Mouse (Mus musculus) midbrain, embryonic 15.5 days (tissue): Measurements from ENCODE around the gene Prkce. TPM values are rescaled to one million over a fixed set of nuclear protein-coding genes. Genes with fewer than 3 reads are reported as not detected.
A peak's percentile ranks its signal among the peaks of the same experiment; 100 is the strongest.

ENCODE experiments used
- ATAC-seq: fragments of 200-750 bp; cut with Nextera tagmentation; replicated peaks from 2 replicates; pipeline ENCODE4 v1.8.0; 2017; ENCODE audit warnings: moderate TSS enrichment
- H3K27ac ChIP-seq: fragments of 300-500 bp; sonication (generic); 2 replicates; pipeline ENCODE4 v1.5.1; 2015; ENCODE audit warnings: mild to moderate bottlenecking, inconsistent platforms
- H3K27me3 ChIP-seq: fragments of 300-500 bp; sonication (generic); replicated peaks from 2 replicates; pipeline ENCODE4 v1.6.1; 2015; ENCODE audit warnings: inconsistent platforms
- H3K36me3 ChIP-seq: fragments of 300-500 bp; sonication (generic); replicated peaks from 2 replicates; pipeline ENCODE4 v1.6.1; 2015; ENCODE audit warnings: inconsistent platforms
- H3K4me1 ChIP-seq: fragments of 300-500 bp; sonication (generic); 2 replicates; pipeline ENCODE4 v1.6.1; 2015; ENCODE audit warnings: inconsistent platforms
- H3K4me2 ChIP-seq: fragments of 300-500 bp; sonication (generic); 2 replicates; pipeline ENCODE4 v1.6.1; 2015; ENCODE audit warnings: inconsistent platforms, mild to moderate bottlenecking, moderate library complexity
- H3K4me3 ChIP-seq: fragments of 300-500 bp; sonication (generic); 2 replicates; pipeline ENCODE4 v1.5.1; 2015; ENCODE audit warnings: mild to moderate bottlenecking, inconsistent platforms
- H3K9ac ChIP-seq: fragments of 300-500 bp; sonication (generic); 2 replicates; pipeline ENCODE4 v1.6.1; 2015; ENCODE audit warnings: mild to moderate bottlenecking, inconsistent platforms
- H3K9me3 ChIP-seq: fragments of 300-500 bp; sonication (generic); 2 replicates; pipeline ENCODE4 v1.6.1; 2016; ENCODE audit warnings: inconsistent platforms
- WGBS: fragments of 180-500 bp; shearing (Covaris S2); methylation state at CpG from one replicate; pipeline ENCODE4 v1.1.7; 2015; ENCODE audit warnings: mixed read lengths; 5-methylcytosine and 5-hydroxymethylcytosine counted together
- polyA plus RNA-seq: library from polyadenylated mRNA; unstranded; fragments of >200 nt; fragmentation: Nextera tagmentation; extraction: Ambion mirVana; gene quantifications from 2 replicates; pipeline ENCODE4 v1.2.1, GENCODE M21; 2015

Gene Prkce
- polyA plus RNA-seq, 1 experiment from 2014 or later = 38.5 TPM

DNA sequence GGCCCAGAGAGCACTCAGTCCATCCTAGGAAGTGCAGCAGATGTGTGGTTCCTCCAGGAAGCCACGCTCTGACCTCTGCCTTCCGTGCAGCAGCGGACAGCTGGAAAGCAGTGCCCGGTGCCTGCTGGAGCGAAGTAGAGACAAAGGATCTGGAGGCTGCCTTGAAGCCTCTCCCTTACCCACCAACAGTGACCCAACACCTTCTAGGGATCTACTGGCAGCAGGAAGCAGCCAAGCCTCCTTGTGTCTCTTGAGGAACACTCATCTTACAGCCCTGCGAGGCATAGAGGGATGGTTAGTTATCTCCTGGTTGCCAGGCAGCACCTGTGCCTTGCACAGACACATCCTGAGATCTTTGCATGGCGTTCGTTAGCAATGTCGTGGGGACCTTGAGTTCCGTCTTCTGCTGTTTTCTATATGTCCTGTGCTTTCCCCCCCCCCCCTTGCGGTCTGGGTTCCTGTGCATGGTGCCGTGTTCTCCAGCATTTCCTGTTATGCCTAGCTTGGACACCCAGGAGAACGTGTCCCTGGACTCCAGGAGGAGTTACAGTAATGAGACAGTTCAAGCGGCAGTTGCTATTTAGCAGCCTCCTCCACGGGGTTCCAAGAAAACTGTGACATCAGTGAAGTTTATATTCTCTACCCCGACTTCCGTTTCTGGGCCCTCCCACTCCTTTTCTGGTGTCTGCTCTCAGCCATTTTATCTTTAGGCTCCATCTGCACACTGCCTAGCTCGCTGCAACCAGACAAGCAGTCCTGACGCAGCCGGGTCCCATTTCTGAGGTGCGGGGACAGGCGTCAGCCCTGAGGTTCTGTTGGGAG is 133.4 kb downstream of the Prkce start:
- 0 out of 2 replicates have a peak overlapping the region, but pooled peaks have one; percentile 23 for H3K27ac ChIP-seq
- H3K27me3 ChIP-seq = no peaks in the 10 kb centered on the region
- no peak overlapping the region for H3K4me3 ChIP-seq
- no peak; the same call in 1 of the 2 replicates for ATAC-seq
- peak overlapping the region; percentile 5; the same call in 1 of the 2 replicates for H3K4me2 ChIP-seq
- H3K36me3 ChIP-seq = no peaks in the 10 kb centered on the region
- no peak overlapping the region for H3K9ac ChIP-seq
- H3K9me3 ChIP-seq = no peaks in the 10 kb centered on the region
- 70% methylated on average over 22 of the region's 22 CpGs for WGBS
- H3K4me1 ChIP-seq = peaks cover 4% of the 10 kb centered on the region

DNA sequence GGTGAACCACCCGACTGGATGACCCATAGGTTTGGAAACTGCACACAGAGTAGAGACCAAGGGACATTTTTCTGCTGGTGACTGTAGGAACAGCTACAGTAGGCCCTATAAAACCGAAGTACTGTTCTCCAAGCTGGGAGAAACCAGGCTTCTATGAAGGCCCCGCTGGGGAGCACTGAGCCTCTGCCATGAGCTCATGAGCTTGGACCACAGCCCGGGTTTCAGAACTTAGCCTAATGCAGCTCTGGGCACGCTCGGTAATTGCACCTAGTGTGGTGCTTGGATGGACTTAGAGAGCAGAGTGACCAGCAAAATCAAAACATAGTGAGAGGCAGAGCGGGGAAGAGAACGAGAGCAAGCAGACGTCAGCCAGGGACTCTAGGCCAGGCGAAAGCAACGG is 134.7 kb downstream of the Prkce start:
- Histone ChIP-seq H3K36me3 (no peaks in the 10 kb centered on the region), H3K9me3 (no peaks in the 10 kb centered on the region), H3K9ac (no peak overlapping the region), H3K4me2 (no peak overlapping the region), H3K27ac (no peak overlapping the region), H3K4me1 (peaks cover 4% of the 10 kb centered on the region), H3K27me3 (no peaks in the 10 kb centered on the region), H3K4me3 (no peak overlapping the region)
- ATAC-seq = no peak
- WGBS = 89% methylated on average over 11 of the region's 11 CpGs

DNA sequence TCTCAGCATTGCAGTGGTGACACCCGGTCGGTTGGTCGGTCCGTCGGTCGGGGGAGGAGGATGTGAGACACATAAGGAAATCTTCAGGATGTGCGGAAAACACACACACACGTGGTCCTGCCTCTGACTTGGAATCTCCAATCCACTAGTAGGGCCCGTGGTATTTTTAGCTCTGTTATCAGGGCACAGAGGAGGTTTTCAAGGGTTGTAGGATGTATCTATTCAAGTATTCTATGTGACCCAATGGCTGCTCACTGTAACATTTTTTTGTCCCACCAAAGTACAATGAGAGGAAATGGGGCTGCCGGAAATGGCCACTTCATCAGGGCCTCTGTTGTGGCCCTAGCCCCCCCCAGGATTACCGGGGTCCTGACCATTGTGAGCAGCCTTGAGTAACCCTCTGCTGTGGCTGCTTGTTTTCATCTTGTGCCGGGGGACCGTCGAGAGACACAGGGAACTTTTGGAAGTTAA is 135.3 kb downstream of the Prkce start:
- no peaks in the 10 kb centered on the region for H3K36me3 ChIP-seq
- no peaks in the 10 kb centered on the region for H3K9me3 ChIP-seq
- H3K9ac ChIP-seq = no peak overlapping the region
- H3K4me2 ChIP-seq = no peak overlapping the region
- ATAC-seq = no peak
- no peak overlapping the region for H3K27ac ChIP-seq
- no peaks in the 10 kb centered on the region for H3K27me3 ChIP-seq
- WGBS = 92% methylated on average over 14 of the region's 14 CpGs
- H3K4me3 ChIP-seq = no peak overlapping the region
- H3K4me1 ChIP-seq = peaks cover 4% of the 10 kb centered on the region

DNA sequence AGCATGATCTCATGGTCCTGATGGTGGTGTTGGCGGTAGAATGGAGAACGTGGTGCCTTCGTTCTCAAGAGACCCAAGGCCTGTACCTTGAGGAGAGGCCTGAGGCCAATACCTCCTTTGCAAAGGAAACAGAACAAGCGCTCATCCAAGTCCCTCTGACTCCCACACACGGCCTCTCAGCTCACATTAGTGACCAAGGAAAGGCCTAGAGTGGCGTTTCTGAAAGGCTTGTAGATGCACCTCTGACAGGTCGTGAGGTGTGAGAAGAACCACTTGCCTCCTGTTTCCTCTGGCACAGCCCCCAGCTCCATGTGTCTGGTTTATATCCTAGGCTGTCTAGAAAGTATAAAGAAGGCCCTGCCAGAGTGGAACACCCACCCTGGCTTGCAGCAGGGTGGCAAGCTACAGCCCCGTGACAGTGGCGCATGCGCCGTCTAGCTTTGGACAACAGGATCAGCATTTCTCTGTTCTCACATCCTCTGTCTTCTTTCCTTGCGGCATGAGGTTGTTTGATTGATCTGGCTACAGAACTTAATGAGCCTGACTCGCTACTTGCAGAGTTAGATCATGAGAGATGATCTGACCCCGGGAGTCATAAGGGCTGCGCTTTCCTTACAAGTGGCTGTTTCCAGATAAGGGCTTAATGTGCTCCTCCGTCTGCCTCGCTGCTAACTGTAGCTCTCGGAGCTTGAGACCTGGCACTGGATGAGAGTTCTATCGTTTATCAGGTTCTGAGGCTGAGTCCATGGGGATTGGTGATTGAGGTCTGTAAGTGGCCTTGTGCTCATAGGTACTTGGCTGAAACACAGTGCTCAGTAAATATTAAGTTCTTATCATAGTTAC is 136.0 kb downstream of the Prkce start:
- Histone ChIP-seq H3K4me1 (peaks cover 4% of the 10 kb centered on the region), H3K36me3 (no peaks in the 10 kb centered on the region), H3K4me2 (no peak overlapping the region), H3K4me3 (no peak overlapping the region), H3K9me3 (no peaks in the 10 kb centered on the region), H3K27ac (no peak overlapping the region), H3K9ac (no peak overlapping the region), H3K27me3 (no peaks in the 10 kb centered on the region)
- no peak for ATAC-seq
- WGBS = 80% methylated on average over 19 of the region's 19 CpGs

DNA sequence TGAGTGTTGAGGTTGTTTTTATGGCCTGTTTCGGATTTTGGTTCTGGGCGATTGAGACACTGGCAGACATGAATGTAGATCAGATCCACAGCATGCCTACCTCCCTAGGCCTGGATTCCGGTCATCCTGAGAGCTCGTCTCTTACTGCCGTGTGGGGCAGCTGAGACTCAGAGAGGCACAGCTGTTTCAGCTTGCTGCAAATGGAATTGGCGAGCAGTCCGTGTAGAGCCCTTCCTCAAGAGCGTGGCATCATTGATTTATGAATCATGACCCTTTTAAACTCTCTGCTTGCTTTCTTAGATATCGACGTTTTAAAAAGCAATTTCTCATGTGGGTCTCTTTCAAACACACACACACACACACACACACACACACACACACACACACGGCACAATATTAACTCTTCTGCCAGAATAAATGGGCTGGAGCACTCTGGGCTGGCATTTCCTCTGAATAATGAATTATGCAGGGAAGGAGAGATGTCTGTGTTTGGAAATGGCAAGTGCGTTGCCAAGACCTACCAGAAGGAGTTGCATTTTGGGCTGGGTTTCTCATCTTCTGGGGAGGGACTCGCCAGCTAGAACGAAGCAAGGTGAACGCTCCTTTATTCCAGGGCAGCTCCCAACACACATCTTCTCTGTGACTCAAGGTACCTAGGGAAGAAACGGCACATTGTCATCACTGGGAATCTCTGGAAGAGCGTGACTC is 137.5 kb downstream of the Prkce start:
- no peaks in the 10 kb centered on the region for H3K36me3 ChIP-seq
- peaks cover 4% of the 10 kb centered on the region for H3K4me1 ChIP-seq
- H3K27ac ChIP-seq = peak overlapping the region; percentile 46; the same call in 1 of the 2 replicates
- H3K27me3 ChIP-seq = no peaks in the 10 kb centered on the region
- H3K4me3 ChIP-seq = no peak overlapping the region
- H3K4me2 ChIP-seq = no peak overlapping the region
- WGBS = 66% methylated on average over 17 of the region's 17 CpGs
- no peak overlapping the region for H3K9ac ChIP-seq
- no peaks in the 10 kb centered on the region for H3K9me3 ChIP-seq
- ATAC-seq = no peak

DNA sequence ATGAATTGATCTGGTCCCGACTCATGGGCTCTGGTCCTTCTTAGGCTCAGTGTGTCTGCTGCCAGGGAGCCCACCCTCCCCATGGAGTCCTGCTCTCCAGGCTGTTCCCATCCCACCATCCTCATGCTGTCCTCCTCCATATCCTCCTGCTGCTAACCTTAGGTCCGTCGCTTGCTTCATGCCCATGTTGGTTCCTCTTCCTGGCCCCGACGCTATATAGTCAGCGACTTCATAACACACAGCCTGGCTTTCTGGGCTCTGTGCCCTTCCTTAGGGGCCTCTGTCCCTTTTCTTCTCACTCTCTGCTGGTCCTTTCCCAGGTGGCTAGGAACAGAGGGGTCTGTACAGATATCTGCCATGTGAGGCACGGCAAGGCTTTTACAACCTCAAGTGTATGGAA is 138.6 kb downstream of the Prkce start:
- Histone ChIP-seq H3K4me1 (peaks cover 4% of the 10 kb centered on the region), H3K4me3 (no peak overlapping the region), H3K9ac (no peak overlapping the region), H3K27ac (no peak overlapping the region), H3K9me3 (no peaks in the 10 kb centered on the region), H3K4me2 (no peak overlapping the region), H3K36me3 (no peaks in the 10 kb centered on the region), H3K27me3 (no peaks in the 10 kb centered on the region)
- WGBS = 87% methylated on average over 7 of the region's 7 CpGs
- ATAC-seq = no peak

DNA sequence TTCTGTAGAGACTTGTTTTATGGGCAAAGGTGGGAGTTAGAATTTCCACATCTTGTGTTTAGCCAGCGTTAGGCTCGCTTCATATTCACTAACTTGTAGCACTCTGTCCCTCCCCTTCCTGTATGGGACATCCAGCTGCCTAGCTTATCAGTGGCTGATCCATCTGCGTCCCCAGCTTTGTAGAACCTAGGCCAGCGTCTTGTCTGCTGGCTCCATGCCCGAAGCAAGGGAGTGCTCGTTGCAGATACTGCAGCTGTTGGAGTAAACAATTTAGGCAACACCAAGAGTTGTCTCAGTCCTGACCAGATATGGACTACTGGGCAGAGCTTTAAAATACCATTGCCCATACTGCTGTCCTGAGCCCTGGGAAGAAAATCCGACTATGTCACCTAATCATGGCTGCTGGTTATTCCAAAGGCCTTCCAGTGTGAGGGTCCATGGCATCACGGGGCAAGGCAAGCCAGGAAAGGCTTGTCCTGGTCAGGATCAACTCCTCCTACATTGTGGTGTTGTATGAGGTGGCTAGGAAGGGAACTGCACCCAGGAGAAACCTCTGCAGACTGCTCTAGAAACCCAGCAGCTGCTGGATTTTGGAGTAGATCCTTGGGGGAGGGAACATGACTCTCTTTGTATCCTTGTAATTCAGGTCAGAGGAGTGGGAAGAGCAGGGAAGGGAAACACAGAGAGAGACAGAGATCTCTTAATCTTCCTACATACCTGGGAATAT is 146.0 kb downstream of the Prkce start:
- 87% methylated on average over 8 of the region's 8 CpGs for WGBS
- Histone ChIP-seq H3K4me2 (no peak overlapping the region), H3K27ac (no peak overlapping the region), H3K27me3 (no peaks in the 10 kb centered on the region), H3K9me3 (no peaks in the 10 kb centered on the region), H3K36me3 (no peaks in the 10 kb centered on the region), H3K4me3 (no peak overlapping the region), H3K9ac (no peak overlapping the region), H3K4me1 (peaks cover 8% of the 10 kb centered on the region)
- ATAC-seq = no peak

DNA sequence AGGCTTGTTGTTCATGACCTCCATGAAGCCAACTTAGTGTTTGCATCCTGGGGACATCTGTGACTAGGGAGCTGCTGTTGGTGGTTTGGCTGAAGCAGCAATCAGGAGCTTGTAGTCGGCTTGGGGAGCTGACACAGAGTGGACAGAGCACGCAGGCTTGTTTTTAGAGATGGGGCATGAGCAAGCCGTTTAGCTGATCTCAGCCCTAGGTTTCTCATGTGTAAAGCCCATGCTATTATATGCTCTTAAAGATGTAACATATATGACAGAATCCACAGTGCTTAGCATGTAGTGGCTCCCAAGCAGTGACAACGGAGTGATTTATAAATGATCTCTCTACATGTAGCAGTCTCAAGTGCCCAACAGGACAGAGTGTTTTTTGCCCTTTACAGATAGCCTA is 148.3 kb downstream of the Prkce start:
- no peak for ATAC-seq
- 87% methylated on average over 4 of the region's 4 CpGs for WGBS

DNA sequence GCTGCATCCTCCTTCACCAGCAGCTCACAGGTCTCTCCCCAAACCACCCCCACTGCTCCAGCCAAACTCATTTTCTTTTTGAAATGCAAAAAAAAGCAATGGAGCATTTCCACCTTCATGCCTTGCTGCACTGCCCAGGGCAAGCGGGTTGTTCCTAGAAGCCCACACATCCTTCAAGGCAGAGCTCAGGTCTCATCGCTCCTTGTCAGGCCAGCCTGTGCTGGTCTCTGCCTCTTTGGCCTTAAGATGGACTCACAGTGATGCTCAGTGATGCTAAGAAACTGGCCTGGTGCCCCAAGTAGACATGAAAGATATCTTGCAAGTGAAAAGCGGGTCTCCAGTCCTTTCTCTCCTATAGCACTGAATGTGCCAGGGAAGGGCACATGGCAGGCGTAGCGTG is 149.2 kb downstream of the Prkce start:
- ATAC-seq = no peak
- no peak overlapping the region for H3K27ac ChIP-seq
- H3K4me3 ChIP-seq = no peak overlapping the region
- no peaks in the 10 kb centered on the region for H3K27me3 ChIP-seq
- 85% methylated on average over 5 of the region's 5 CpGs for WGBS
- H3K4me1 ChIP-seq = no peaks in the 10 kb centered on the region
- H3K36me3 ChIP-seq = no peaks in the 10 kb centered on the region
- no peak overlapping the region for H3K9ac ChIP-seq
- H3K9me3 ChIP-seq = no peaks in the 10 kb centered on the region
- no peak overlapping the region for H3K4me2 ChIP-seq

More for the DNA sequence above, 148.3 kb downstream of the Prkce start:
- Histone ChIP-seq H3K36me3 (no peaks in the 10 kb centered on the region), H3K9ac (no peak overlapping the region), H3K4me2 (no peak overlapping the region), H3K4me1 (peaks cover 7% of the 10 kb centered on the region), H3K27ac (no peak overlapping the region), H3K4me3 (no peak overlapping the region), H3K9me3 (no peaks in the 10 kb centered on the region), H3K27me3 (no peaks in the 10 kb centered on the region)

DNA sequence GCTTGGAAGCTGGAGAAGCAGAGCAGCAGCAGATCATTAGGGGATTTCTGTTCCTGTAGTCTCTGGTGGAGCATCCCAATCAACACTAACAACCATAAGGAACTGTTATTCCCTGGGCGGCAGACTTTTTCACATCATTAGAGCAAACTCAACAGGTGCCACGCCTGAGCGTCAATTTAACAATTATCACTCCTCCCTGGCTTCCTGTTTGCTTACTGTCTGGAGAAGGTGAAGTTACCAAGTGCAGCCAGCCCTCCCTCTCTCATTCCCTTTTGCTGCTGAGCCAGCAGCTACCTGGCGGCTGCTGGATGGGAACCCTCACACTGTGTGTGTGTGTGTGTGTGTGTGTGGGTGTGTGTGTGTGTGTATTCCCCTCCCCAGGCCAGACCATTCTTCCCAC is 149.6 kb downstream of the Prkce start:
- no peaks in the 10 kb centered on the region for H3K36me3 ChIP-seq
- H3K4me1 ChIP-seq = no peaks in the 10 kb centered on the region
- no peak overlapping the region for H3K4me3 ChIP-seq
- WGBS = 91% methylated on average over 4 of the region's 4 CpGs
- H3K27ac ChIP-seq = no peak overlapping the region
- H3K27me3 ChIP-seq = no peaks in the 10 kb centered on the region
- no peak overlapping the region for H3K9ac ChIP-seq
- no peak overlapping the region for H3K4me2 ChIP-seq
- no peak for ATAC-seq
- H3K9me3 ChIP-seq = no peaks in the 10 kb centered on the region

DNA sequence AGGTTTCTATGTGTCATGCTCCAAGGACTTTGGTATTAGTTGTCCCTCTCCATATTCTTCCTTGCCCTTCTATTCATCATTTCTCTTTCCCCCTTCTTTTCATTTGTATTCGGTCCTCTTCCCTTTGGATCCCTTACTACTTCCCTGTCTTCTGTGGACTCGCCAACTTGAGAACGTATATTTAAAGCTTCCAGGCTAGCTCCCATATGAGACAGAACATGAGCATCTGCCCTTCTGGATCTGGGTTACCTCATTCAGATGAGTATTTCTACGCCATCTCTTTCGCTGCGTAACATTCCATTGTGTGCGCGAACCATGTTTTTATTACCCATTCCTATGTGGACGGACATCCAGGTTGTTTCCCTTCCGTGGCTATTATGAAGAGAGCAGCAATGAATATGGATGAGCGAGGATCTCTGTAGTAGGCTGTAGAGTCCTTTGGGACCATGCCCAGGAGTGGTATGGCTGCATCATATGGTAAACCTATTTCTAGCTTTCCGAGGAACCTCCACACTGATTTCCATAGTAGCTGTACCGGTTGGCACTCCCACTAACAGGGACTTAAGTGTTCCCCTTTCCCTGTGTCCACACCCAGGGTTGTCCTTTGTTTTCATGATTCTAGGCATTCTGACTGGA is 152.5 kb downstream of the Prkce start:
- H3K27ac ChIP-seq = no peak overlapping the region
- no peak overlapping the region for H3K4me3 ChIP-seq
- no peaks in the 10 kb centered on the region for H3K4me1 ChIP-seq
- H3K36me3 ChIP-seq = no peaks in the 10 kb centered on the region
- no peaks in the 10 kb centered on the region for H3K27me3 ChIP-seq
- H3K4me2 ChIP-seq = no peak overlapping the region
- H3K9me3 ChIP-seq = no peaks in the 10 kb centered on the region
- ATAC-seq = no peak
- 77% methylated on average over 13 of the region's 13 CpGs for WGBS
- H3K9ac ChIP-seq = no peak overlapping the region
